Mouse (Mus musculus): ENCODE data around the gene En2.

DNA sequence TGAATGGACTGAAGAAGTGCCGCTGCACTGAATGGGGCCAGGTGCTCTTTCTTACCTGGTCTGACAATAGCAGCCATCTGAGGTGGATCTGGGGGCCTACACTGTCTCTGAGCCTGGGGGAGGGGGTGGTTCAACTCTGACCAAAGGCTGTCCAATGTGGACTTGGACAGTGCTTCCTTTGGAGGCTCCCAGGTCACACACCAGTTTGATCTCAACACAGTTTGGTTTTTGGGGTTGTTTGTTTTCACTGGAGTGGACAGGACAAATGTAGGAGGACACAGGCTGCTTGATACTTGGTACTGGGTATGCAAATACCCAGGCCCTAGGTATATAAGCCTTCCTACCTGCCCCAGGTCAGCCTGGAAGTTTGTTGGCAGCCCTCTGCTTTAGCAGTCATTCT, 8.2 kb downstream of the En2 start:
- TF ChIP-seq CTCF (IDR thresholded peaks at IDR 0.05; ENCODE audit: insufficient read depth, low read length), result no peak
- no peak for TF ChIP-seq POLR2A (IDR thresholded peaks at IDR 0.05; ENCODE audit: borderline replicate concordance, extremely low read depth, low read depth, low read length)
